Mouse (Mus musculus): ENCODE measurements around the gene Laptm5. TPM values are rescaled to one million over a fixed set of nuclear protein-coding genes. Genes with fewer than 3 reads are reported as not detected.

Gene Laptm5
- 2,330 TPM for polyA plus RNA-seq (2017; shearing (Covaris generic))

GRCm38 (mm10) chr4:130913077-130913476 is at the start of gene Laptm5:
Laptm5 (plus strand) TSS chr4:130913125.

DNA sequence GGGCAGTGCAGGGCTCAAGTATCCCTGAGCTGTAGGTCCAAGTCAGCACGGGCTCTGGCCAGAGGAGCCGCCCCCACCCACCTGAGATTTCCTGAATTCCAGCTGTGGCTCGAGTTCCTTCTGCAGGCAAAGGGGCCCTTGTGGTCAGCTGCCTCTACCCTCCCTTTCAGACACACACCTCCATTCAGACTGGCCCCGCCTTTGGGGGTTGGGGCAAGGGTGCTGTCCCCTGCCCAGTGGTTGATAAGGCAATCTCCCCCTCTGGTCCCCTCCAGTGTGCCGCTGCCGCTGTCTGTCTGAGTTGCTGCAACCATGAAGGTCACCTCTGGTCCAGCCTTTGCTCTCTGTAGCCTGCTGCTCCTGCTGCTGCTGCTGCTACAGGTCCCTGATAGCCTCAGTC is 31.2 kb downstream of the Laptm5 start, which contains the start of gene Matn1:
Gene Matn1, plus strand, starts transcription at position 274 of the 400 bp plus-strand sequence.

Other genes with a start within 250 kb of the Laptm5 start
- 121 TPM for gene Pum1, start 249.8 kb upstream of the Laptm5 start, polyA plus RNA-seq (2017; shearing (Covaris generic))
- 0.66 TPM for gene Sdc3, start 120.6 kb upstream of the Laptm5 start, polyA plus RNA-seq (2017; shearing (Covaris generic))
- not detected for gene Matn1, start 31.3 kb downstream of the Laptm5 start, polyA plus RNA-seq (2017; shearing (Covaris generic))